Mouse (Mus musculus): ENCODE results near the gene Nt5m.

The Nt5m gene

GRCm38 (mm10) chr11:59839008-59839458 lies at the start of gene Nt5m:
Gene Nt5m, plus strand, starts transcription at chr11:59839447.
- in situ Hi-C loops (cut with MboI; ENCODE audit: low pct_unique_long_range_greater_than_20kb in 1 of 2, low sequenced_read_pairs in 2 of 2, unreplicated experiment in 1 of 2) = no loop called here

- in situ Hi-C loops (cut with MboI; ENCODE audit: low pct_unique_long_range_greater_than_20kb in 1 of 2, low sequenced_read_pairs in 2 of 2, unreplicated experiment in 1 of 2) = no loop called here
Measured at GRCm38 (mm10) chr11:59793390-59793789, 45.9 kb upstream of the Nt5m start.

GRCm38 (mm10) chr11:59800412-59800811 lies 38.8 kb upstream of the Nt5m start:
- in situ Hi-C loops (cut with MboI; ENCODE audit: low pct_unique_long_range_greater_than_20kb in 1 of 2, low sequenced_read_pairs in 2 of 2, unreplicated experiment in 1 of 2) = no loop called here

DNA sequence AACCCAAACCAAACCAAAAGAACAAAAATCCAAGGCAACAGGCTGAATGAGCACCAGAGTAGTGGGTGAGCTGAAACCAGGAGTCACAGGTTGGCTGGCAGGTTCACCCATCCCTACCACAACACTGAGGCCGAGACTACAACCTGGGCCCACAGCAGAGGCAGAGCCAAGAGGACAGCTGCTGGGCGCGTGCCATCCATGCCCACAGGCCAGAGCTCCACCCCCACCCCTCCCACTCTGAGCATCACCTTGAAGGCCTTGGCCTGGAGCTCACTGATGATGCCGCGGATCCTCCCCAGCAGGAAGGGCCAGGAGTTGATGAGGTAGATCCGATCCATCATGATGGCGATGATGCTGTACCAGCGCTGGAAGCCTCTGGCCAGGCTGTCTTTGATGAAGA lies 37.4 kb upstream of the Nt5m start:
- in situ Hi-C loops (cut with MboI; ENCODE audit: low pct_unique_long_range_greater_than_20kb in 1 of 2, low sequenced_read_pairs in 2 of 2, unreplicated experiment in 1 of 2) = no loop called here

DNA sequence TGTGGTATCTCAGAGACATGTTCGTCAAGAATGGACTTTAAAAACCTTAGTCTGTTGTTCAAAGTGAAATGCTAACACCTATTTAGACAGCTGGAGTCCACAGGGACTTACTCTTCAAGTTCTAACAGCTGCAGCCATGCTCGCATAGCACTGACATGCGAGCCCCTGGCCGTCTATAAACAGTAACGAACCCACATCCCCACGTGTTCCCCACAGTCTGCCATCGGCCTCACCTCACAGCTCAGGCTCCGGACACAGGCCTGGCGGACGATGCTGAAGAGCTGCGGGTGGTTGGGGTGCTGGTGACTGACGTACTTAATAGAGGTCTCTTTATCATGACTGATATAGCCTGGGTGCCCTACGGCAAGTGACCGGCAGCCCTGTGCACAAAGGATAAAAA lies 35.7 kb upstream of the Nt5m start:
- in situ Hi-C loops (cut with MboI; ENCODE audit: low pct_unique_long_range_greater_than_20kb in 1 of 2, low sequenced_read_pairs in 2 of 2, unreplicated experiment in 1 of 2) = no loop called here

- in situ Hi-C loops (cut with MboI; ENCODE audit: low pct_unique_long_range_greater_than_20kb in 1 of 2, low sequenced_read_pairs in 2 of 2, unreplicated experiment in 1 of 2) = no loop called here
Measured at GRCm38 (mm10) chr11:59804409-59805110, 34.7 kb upstream of the Nt5m start.

DNA sequence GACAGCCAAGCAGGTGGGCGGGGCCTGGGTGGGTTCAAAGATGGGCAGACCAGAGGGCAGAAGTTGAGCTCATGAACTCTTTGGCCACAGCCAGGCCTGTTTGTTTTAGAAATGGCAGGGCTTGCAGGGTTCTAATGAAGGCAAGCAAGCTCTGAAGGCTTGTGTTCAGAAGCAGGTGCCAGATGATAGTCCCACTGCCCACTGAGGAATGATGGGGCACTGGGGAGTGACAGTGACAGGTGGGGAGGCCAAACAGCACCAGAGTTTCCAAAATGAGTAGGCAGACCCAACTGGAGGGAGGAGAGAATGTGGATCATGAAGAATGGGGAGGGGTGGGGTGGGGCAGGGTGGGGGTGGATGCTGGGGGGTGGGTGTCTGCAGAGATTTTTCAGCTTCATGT lies 34.0 kb upstream of the Nt5m start:
- in situ Hi-C loops (cut with MboI; ENCODE audit: low pct_unique_long_range_greater_than_20kb in 1 of 2, low sequenced_read_pairs in 2 of 2, unreplicated experiment in 1 of 2) = no loop called here

DNA sequence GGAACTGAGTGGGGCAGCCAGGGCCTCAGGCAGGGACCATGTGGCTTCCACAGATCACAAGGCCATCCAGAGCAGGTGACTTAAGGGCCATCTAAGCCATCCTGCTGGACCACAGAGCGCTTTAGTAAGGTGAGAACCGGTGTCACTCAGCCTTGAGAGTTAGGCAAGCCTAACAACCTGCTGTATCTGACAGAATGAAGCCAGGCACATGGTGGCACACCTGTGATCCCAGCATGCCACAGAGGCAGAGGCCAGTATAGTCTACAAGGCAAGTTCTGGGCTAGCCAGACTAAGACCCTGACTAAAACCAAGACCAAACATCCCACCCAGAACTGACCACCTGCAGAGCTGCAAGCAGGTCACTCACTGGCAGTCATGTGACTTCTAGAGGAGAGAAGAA lies 33.6 kb upstream of the Nt5m start:
- in situ Hi-C loops (cut with MboI; ENCODE audit: low pct_unique_long_range_greater_than_20kb in 1 of 2, low sequenced_read_pairs in 2 of 2, unreplicated experiment in 1 of 2) = no loop called here

DNA sequence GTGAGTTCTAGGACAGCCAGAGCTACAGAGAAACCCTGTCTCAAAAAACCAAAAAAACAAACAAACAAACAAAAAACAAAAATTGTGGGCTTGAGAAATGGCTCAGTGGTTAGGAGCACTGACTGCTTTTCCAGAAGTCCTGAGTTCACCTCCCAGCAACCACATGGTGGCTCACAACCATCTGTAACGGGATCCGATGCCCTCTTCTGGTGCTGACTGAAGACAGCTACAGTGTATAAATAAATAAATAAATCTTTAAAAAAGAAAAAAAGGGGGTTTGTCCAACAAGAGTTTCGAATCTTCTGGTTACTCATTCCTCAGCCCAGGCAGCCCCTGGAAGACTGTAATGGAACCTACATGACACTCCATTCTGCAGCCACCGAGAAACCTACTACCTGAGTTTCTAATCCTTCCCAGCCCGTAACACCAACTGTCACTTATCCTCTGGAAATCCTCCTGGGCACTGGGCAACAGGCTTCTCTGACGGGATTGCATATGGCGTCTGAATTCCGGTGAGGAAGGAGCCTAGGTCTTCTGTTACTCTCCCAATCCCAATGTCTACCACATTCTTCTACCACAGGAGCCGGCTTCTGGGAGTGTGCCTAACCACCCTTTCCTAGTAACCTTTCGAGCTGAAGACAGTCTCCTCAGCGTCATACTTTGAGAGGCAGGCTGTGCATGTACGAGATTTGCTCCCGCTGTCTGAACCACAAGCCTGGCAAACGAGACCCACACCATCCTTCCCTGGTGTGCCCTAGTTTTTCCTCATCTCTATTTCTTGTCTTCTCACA lies 30.9 kb upstream of the Nt5m start:
- in situ Hi-C loops (cut with MboI; ENCODE audit: low pct_unique_long_range_greater_than_20kb in 1 of 2, low sequenced_read_pairs in 2 of 2, unreplicated experiment in 1 of 2) = no loop called here

- in situ Hi-C loops (cut with MboI; ENCODE audit: low pct_unique_long_range_greater_than_20kb in 1 of 2, low sequenced_read_pairs in 2 of 2, unreplicated experiment in 1 of 2) = no loop called here
Measured at GRCm38 (mm10) chr11:59809071-59809669, 30.1 kb upstream of the Nt5m start.

DNA sequence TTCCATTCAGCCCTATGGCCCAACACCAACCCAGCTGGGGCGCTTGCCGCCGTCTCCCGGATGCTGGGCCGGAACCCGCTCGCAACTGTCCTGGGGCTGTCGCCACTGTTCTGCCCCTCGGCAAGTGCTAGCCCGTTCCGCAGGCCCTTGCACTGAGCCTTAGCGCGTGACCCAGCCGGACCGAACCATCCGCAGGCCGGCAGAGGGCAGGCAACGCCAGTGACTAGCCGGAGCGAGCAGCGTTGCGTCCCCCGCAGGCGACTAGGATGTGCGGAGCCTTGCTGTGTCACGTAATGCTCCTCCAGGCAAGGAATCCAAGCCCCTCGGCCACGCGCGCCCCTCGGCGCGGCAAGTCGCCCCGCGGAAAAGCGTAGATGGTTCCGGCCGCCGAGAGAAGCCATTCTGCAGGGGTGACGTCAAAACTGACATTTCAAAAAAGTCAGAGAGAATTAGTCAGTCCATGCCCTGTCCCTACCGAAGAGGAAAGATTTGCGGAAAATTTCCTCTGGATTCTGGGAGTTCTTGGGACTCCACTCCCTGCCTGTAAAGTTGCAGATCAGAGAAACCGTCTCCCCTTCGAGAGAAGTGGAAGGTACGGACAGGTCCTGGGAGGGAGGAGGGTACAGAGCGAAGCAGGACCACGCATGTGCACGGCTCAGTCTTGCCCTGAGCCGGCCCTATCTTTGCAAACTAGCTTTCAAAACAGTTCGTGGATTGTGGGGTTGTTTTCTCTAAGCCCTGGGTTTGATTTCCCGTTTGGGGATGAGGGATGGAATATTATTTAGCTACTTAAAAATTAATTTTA lies 29.4 kb upstream of the Nt5m start, which contains the start of gene Flcn:
Gene Flcn (minus strand): TSS at position 347 of the 805 bp plus-strand sequence.
- in situ Hi-C loops (cut with MboI; ENCODE audit: low pct_unique_long_range_greater_than_20kb in 1 of 2, low sequenced_read_pairs in 2 of 2, unreplicated experiment in 1 of 2) = no loop called here

- in situ Hi-C loops (cut with MboI; ENCODE audit: low pct_unique_long_range_greater_than_20kb in 1 of 2, low sequenced_read_pairs in 2 of 2, unreplicated experiment in 1 of 2) = no loop called here
Measured at GRCm38 (mm10) chr11:59810480-59811158, 28.6 kb upstream of the Nt5m start.

- in situ Hi-C loops (cut with MboI; ENCODE audit: low pct_unique_long_range_greater_than_20kb in 1 of 2, low sequenced_read_pairs in 2 of 2, unreplicated experiment in 1 of 2) = no loop called here
Measured at GRCm38 (mm10) chr11:59811211-59811610, 28.0 kb upstream of the Nt5m start.

GRCm38 (mm10) chr11:59813276-59813675 lies 26.0 kb upstream of the Nt5m start:
- in situ Hi-C loops (cut with MboI; ENCODE audit: low pct_unique_long_range_greater_than_20kb in 1 of 2, low sequenced_read_pairs in 2 of 2, unreplicated experiment in 1 of 2) = no loop called here

DNA sequence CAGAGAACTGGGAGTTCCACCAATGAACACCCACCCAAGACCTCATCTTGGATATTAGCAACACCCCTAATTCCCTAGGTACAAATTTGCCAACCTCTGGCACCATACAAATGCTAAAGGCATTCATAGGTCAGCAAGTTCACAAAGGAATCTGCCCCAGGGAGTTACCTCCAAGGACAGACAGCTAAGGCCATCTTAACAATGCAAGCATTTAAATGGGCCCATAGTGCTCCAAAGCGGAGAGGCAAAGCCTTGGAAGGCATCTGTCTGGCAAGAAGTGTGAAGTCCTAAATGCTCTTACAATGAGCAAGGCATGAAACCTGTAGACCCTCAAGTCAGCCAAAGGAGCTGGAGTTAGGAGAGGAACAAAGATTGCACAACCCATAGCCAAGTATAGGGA lies 24.9 kb upstream of the Nt5m start:
- in situ Hi-C loops (cut with MboI; ENCODE audit: low pct_unique_long_range_greater_than_20kb in 1 of 2, low sequenced_read_pairs in 2 of 2, unreplicated experiment in 1 of 2) = no loop called here

DNA sequence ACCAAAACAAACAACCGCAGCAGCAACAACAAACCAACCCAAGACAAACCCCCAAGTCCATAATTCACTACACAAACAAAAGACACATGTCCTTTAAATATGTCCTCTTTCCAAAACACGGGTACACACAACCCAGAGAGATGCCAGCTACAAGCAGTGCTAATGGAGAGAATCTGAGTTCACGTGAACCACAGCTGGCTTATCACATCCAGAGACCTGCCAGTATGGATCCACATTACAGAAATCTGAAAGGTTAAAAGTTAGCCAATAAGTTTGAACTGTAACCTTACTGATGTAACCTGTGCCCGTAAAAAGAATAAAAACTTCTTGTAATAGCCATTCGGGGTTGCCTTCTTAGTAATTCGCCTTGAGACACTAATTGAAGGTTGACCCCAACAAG lies 24.3 kb upstream of the Nt5m start:
- in situ Hi-C loops (cut with MboI; ENCODE audit: low pct_unique_long_range_greater_than_20kb in 1 of 2, low sequenced_read_pairs in 2 of 2, unreplicated experiment in 1 of 2) = no loop called here

- in situ Hi-C loops (cut with MboI; ENCODE audit: low pct_unique_long_range_greater_than_20kb in 1 of 2, low sequenced_read_pairs in 2 of 2, unreplicated experiment in 1 of 2) = no loop called here
Measured at GRCm38 (mm10) chr11:59815482-59816065, 23.7 kb upstream of the Nt5m start.

- in situ Hi-C loops (cut with MboI; ENCODE audit: low pct_unique_long_range_greater_than_20kb in 1 of 2, low sequenced_read_pairs in 2 of 2, unreplicated experiment in 1 of 2) = no loop called here
Measured at GRCm38 (mm10) chr11:59817916-59818315, 21.3 kb upstream of the Nt5m start.
